Mouse (Mus musculus) retina, postnatal 7 days (tissue): Measurements from ENCODE around the gene Carhsp1.

Experiments used
- DNase-seq: peaks from one replicate; pipeline ENCODE4 v3.0.0-alpha.2; 2012; ENCODE audit warnings: low read depth, low spot score

Gene Carhsp1

GRCm38 (mm10) chr16:8671551-8672349 is at the start of gene Carhsp1:
TSS of gene Carhsp1 (minus strand) at chr16:8672155.
- DNase-seq, result peak; percentile 75

- no peak for DNase-seq
Measured at GRCm38 (mm10) chr16:8720447-8720846, 48.5 kb upstream of the Carhsp1 start.

DNA sequence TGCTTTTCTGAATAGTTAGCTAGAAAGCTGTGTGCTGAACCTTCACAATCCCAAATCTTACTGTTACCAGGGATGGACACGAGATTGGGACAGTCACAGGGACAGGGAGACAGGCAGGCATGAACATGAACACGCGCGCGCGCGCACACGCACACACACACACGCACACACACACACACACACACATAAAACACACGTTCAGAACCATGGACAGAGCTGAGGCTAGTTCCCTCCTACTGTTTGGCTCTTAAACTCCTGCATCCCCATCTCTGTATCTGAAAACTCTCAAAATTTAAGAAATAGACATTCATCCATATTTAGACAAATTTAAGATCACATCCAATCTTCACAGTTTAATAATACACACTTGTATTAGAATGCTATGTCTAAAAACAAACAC is 45.8 kb upstream of the Carhsp1 start:
- DNase-seq, result no peak

DNA sequence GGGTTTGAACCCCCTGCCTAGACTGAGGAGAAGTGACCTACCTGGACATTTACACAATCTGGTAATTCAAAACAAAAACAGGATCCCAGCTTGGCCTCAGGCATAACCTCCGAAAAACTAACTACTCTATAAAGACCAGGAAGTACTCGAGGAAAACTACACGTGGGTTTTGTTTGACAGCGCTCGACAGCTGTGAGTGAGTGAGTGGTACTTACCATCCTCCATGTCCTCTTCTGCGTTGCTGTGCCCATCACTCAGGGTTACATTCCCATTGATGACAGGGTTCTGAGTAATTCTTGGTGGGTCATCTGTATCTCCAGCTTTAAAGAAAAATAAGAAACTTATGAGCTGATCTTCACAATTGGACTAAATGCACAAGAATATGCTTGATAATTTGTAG is 44.3 kb upstream of the Carhsp1 start:
- no peak for DNase-seq

- DNase-seq, result no peak
Measured at GRCm38 (mm10) chr16:8715513-8716080, 43.6 kb upstream of the Carhsp1 start.

GRCm38 (mm10) chr16:8714851-8715250 is 42.9 kb upstream of the Carhsp1 start:
- no peak for DNase-seq

- DNase-seq, result no peak
Measured at GRCm38 (mm10) chr16:8711998-8712397, 40.0 kb upstream of the Carhsp1 start.

DNA sequence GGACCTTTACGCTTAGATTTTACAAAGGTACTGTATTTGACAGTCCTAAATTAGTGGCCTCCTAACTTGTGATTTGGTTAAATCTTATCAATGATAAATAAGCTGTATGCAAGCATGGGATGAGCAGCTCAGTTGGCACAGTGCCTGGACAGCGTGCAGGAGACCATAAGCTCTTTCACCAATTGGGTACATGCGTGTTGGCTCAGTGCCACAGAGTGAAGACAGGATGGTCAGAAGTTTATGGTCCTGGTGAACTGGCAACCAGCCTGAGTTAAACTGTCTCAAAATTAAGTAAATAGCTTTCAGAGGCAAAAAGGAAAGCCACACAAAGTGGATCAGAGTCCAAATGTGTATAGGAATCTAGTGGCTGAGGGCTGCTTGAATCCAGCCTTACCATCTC is 28.6 kb upstream of the Carhsp1 start:
- DNase-seq, result no peak

GRCm38 (mm10) chr16:8699556-8699955 is 27.6 kb upstream of the Carhsp1 start:
- no peak for DNase-seq

DNA sequence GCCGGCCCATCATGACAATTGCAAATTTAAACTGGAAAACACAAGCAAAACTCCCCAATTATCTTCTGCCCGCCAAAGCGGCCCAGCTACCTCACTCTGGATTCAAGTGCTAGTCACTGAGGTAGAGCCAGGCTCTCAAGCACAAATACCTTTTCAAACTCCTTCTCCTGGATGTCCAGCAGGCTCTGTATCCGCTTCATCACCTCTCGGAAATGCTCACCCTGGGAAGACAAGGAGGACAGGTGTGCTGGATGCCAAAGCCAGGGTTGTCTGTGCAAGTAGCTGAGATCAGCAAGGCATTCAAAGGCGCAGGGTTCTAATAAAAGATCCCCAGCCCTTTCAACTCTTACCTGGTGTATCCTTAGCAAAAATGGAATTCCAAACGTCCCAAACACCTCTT is 19.3 kb upstream of the Carhsp1 start:
- DNase-seq, result no peak

GRCm38 (mm10) chr16:8689979-8690656 is 18.2 kb upstream of the Carhsp1 start:
- no peak for DNase-seq

GRCm38 (mm10) chr16:8687559-8688112 is 15.7 kb upstream of the Carhsp1 start:
- DNase-seq, result no peak

GRCm38 (mm10) chr16:8686871-8687535 is 15.0 kb upstream of the Carhsp1 start:
- no peak for DNase-seq

DNA sequence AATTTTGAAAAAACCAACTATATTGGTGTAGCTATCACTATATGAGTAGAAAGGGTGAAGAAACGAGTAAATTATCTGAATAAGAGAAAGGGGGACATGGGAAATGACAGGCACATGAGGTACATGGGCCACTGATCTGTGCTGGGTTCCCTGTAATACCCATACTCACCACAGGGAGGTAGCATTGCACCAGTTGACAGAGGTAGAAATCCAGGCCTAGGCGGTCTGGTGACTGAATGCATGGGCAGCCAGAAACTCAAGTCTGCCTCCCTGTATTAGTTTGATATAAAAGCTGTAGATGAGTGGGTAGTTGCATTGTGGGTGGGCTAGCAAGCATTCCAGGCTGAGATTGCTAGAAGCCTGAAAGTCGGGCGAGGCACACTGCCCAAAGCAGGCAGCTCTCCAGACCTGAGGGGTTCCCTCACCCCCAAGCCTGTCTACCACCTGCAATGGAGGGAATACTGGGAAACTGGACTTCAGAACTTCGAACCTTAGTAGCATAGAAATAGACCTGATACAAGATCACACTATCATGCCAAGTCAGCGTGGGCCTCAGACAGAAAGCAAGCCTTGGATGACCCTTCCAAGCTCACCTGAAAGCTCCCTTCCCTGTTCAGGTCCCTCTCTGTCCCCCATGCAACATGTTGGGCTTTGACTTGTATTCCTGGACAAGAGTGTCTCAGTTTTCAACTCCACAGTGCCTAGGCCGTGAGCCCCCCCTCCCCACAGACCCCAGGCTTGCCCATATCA is 14.3 kb upstream of the Carhsp1 start:
- DNase-seq, result peak; percentile 60

DNA sequence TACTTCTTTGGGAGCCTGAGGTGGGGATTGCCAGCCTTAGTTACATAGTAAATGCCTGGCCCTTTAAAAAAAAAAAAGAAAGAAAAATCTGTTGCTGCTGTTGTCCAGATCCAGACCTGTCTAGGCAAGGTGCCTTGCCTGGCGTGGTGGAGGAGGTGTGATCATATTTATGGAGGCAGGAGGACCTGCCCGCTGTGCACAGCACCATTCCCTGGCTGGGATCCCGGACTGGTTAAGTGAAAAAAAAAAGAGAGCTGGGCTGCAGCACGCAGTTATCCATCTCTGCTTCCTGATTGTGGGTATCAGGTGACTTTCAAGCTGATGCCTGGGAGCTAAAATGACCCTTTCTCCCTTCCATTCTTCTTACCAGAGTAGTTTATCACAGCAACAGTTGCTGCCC is 13.1 kb upstream of the Carhsp1 start:
- DNase-seq, result no peak

DNA sequence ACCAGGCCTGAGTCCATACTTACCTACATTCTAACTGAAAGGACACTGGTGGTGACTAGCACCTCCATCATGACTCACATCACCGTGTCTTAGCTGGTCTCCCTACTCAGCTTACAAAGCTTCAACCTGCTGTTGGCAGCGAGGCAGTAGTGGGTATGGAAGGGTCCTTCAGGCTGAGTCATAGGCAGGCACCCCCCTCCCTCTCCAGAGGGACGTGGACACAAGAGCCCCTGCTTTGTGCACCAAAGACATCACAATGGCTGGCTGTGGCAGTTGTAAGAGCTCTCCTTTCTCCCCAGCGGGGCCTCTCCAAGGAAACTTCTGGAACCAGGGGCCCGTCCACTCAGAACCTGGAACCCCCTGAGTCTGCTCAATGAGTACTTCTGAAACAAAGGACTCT is 8.5 kb upstream of the Carhsp1 start, which contains the start of gene Gm5767:
Gm5767 (plus strand) TSS at position 301 of the 400 bp plus-strand sequence.
- DNase-seq, result no peak

GRCm38 (mm10) chr16:8679780-8680179 is 7.8 kb upstream of the Carhsp1 start:
- no peak for DNase-seq

DNA sequence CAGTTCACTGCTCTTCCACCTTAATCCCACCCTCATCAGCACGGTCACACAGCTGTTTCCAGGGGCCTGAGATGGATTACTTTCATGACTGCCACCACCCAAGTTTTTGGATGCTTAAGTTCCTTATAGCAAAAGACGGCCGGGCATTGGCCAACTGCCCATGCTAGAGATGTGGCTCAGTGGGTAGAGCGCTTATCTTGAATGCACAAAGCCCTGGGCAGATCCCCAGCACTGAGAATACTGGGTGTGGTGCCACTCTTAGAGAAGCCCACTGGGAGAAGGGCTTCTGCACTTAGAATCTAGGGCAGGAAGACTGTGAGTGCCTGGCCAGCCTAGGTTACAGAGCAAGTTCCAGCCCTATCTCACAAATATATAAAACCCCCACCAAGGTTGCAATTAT is 6.7 kb upstream of the Carhsp1 start:
- no peak for DNase-seq

GRCm38 (mm10) chr16:8678035-8678434 is 6.1 kb upstream of the Carhsp1 start:
- no peak for DNase-seq

DNA sequence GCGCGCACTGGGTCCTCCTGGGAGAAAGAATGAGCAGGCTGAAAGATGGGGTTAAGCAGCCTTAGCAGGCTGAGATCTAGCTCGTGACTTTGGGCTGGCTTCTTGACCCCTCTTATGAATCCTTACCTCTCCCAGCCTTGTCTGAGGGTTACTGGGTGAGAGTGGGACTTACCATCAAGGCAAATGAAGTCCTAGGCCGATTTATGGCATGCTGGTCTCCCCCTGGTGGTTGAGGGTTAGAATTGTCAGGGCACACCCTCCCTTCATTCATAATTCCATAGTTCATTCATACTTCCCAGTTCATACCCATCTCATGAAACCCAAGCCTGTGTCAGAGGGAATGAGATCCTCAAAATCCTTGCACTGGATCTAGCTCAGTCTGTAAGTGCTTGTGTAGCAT is 4.8 kb upstream of the Carhsp1 start:
- DNase-seq, result peak; percentile 42

- DNase-seq, result no peak
Measured at GRCm38 (mm10) chr16:8676228-8676627, 4.3 kb upstream of the Carhsp1 start.
